Mouse (Mus musculus) CH12.LX (cell line): ENCODE measurements around the gene Atp13a4. TPM values are rescaled to one million over a fixed set of nuclear protein-coding genes. Genes with fewer than 3 reads are reported as not detected.

Source experiments
- DNase-seq: peaks from one replicate; pipeline ENCODE4 v3.0.0-alpha.2; 2013; ENCODE audit errors: extremely low read depth
- H3K27ac ChIP-seq: 2 replicates; pipeline ENCODE4 v1.5.1; 2012; ENCODE audit warnings: low read depth, mild to moderate bottlenecking, control low read depth, moderate library complexity; ENCODE audit not compliant: insufficient read depth
- H3K27me3 ChIP-seq: replicated peaks from 2 replicates; pipeline ENCODE3; 2012; ENCODE audit warnings: inconsistent platforms
- H3K36me3 ChIP-seq, 2 experiments: replicated peaks in 1 of 2; 2 replicates each; pipeline versions ENCODE3 to v1.6.1; 2012; ENCODE audit warnings: inconsistent platforms in 1 of 2, low read length in 1 of 2, mild to moderate bottlenecking in 1 of 2, mixed read lengths in 1 of 2, moderate library complexity in 1 of 2; ENCODE audit not compliant: control insufficient read depth in 1 of 2, insufficient read depth in 1 of 2
- H3K4me1 ChIP-seq, 2 experiments: 2 replicates each; pipeline ENCODE4 v1.6.1; 2012; ENCODE audit warnings: inconsistent platforms in 1 of 2, moderate library complexity in 1 of 2; ENCODE audit not compliant: insufficient read depth in 2 of 2, control insufficient read depth in 1 of 2
- H3K4me2 ChIP-seq: 2 replicates; pipeline ENCODE4 v1.6.1; 2012; ENCODE audit warnings: low read depth, mild to moderate bottlenecking, control low read depth; ENCODE audit not compliant: poor library complexity, insufficient read depth, severe bottlenecking
- H3K4me3 ChIP-seq, 3 experiments: fragments of 150-350 bp in 1 of 3; sonication (generic) in 1 of 3; replicated peaks in 1 of 3; 2 replicates each; pipeline versions ENCODE3 to v1.5.1; 2011 to 2012; ENCODE audit warnings: low read depth in 2 of 3, low read length in 2 of 3, mild to moderate bottlenecking in 2 of 3, moderate library complexity in 2 of 3, control low read depth in 1 of 3, improper control_type of control experiment in 1 of 3, inconsistent platforms in 1 of 3, mixed read lengths in 1 of 3; ENCODE audit not compliant: poor library complexity in 1 of 3
- H3K79me2 ChIP-seq: replicated peaks from 2 replicates; pipeline ENCODE4 v1.6.1; 2012; ENCODE audit warnings: mild to moderate bottlenecking, moderate library complexity; ENCODE audit not compliant: control insufficient read depth, poor library complexity, insufficient read depth, severe bottlenecking; ENCODE audit errors: extremely low read depth
- H3K9ac ChIP-seq: 2 replicates; pipeline ENCODE4 v1.6.1; 2012; ENCODE audit warnings: low read depth, mild to moderate bottlenecking, control low read depth, moderate library complexity; ENCODE audit not compliant: insufficient read depth
- H3K9me3 ChIP-seq: replicated peaks from 2 replicates; pipeline ENCODE3; 2012; ENCODE audit warnings: low read length, inconsistent platforms, mixed read lengths
- BHLHE40 ChIP-seq: IDR thresholded peaks from 2 replicates; pipeline ENCODE4 v1.6.1; 2011; ENCODE audit warnings: mild to moderate bottlenecking, low read depth, low read length, improper control_type of control experiment
- CHD1 ChIP-seq: IDR thresholded peaks from 2 replicates; pipeline ENCODE4 v1.6.1; 2012; ENCODE audit warnings: low read depth, low read length, improper control_type of control experiment, inconsistent platforms
- CHD2 ChIP-seq: IDR thresholded peaks from 2 replicates; pipeline ENCODE4 v1.6.1; 2011; ENCODE audit warnings: low read length, improper control_type of control experiment
- CTCF ChIP-seq, 2 experiments: IDR thresholded peaks in 1 of 2; conservative IDR thresholded peaks in 1 of 2; 2 replicates each; pipeline ENCODE4 v1.5.1; 2011 to 2012; ENCODE audit warnings: low read depth in 2 of 2, low read length in 2 of 2, improper control_type of control experiment in 1 of 2, inconsistent platforms in 1 of 2, mild to moderate bottlenecking in 1 of 2, moderate library complexity in 1 of 2
- E2F4 ChIP-seq: IDR thresholded peaks from 2 replicates; pipeline ENCODE4 v1.6.1; 2011; ENCODE audit warnings: low read depth, low read length, improper control_type of control experiment; ENCODE audit not compliant: insufficient replicate concordance
- ELF1 ChIP-seq: IDR thresholded peaks from 2 replicates; pipeline ENCODE4 v1.6.1; 2014; ENCODE audit warnings: low read depth, mild to moderate bottlenecking, inconsistent platforms, low read length, improper control_type of control experiment
- EP300 ChIP-seq: IDR thresholded peaks from 2 replicates; pipeline ENCODE4 v1.6.1; 2011; ENCODE audit warnings: low read length, improper control_type of control experiment
- ETS1 ChIP-seq: conservative IDR thresholded peaks from 2 replicates; pipeline ENCODE4 v1.6.1; 2012; ENCODE audit warnings: low read depth, mild to moderate bottlenecking, inconsistent platforms, low read length, improper control_type of control experiment, moderate library complexity
- GABPA ChIP-seq: IDR thresholded peaks from 2 replicates; pipeline ENCODE4 v1.6.1; 2012; ENCODE audit warnings: low read depth, low read length, improper control_type of control experiment, inconsistent platforms; ENCODE audit not compliant: insufficient replicate concordance
- HCFC1 ChIP-seq: IDR thresholded peaks from 2 replicates; pipeline ENCODE4 v1.6.1; 2012; ENCODE audit warnings: low read depth, mild to moderate bottlenecking, inconsistent platforms, low read length, improper control_type of control experiment
- IRF4 ChIP-seq: IDR thresholded peaks from 2 replicates; pipeline ENCODE4 v1.6.1; 2014; ENCODE audit warnings: low read depth, mild to moderate bottlenecking, inconsistent platforms, low read length, improper control_type of control experiment
- JUN ChIP-seq: IDR thresholded peaks from 2 replicates; pipeline ENCODE4 v1.6.1; 2011; ENCODE audit warnings: low read depth, mild to moderate bottlenecking, low read length, improper control_type of control experiment, moderate library complexity; ENCODE audit not compliant: insufficient read depth
- JUND ChIP-seq: conservative IDR thresholded peaks from 2 replicates; pipeline ENCODE4 v1.6.1; 2011; ENCODE audit warnings: low read depth, low read length, improper control_type of control experiment
- KAT2A ChIP-seq: IDR thresholded peaks from 2 replicates; pipeline ENCODE4 v1.6.1; 2012; ENCODE audit warnings: low read length, improper control_type of control experiment, inconsistent platforms; ENCODE audit not compliant: insufficient replicate concordance
- MAFK ChIP-seq: IDR thresholded peaks from 2 replicates; pipeline ENCODE4 v1.6.1; 2011; ENCODE audit warnings: low read length, improper control_type of control experiment; ENCODE audit not compliant: insufficient replicate concordance
- MAX ChIP-seq: IDR thresholded peaks from 2 replicates; pipeline ENCODE4 v1.6.1; 2011; ENCODE audit warnings: low read length, improper control_type of control experiment
- MAZ ChIP-seq: IDR thresholded peaks from 2 replicates; pipeline ENCODE4 v1.6.1; 2012; ENCODE audit warnings: low read depth, mild to moderate bottlenecking, inconsistent platforms, low read length, improper control_type of control experiment, moderate library complexity
- MEF2A ChIP-seq: IDR thresholded peaks from 2 replicates; pipeline ENCODE4 v1.6.1; 2014; ENCODE audit warnings: low read depth, mild to moderate bottlenecking, inconsistent platforms, low read length, improper control_type of control experiment, borderline replicate concordance
- MXI1 ChIP-seq: IDR thresholded peaks from 2 replicates; pipeline ENCODE4 v1.6.1; 2011; ENCODE audit warnings: mild to moderate bottlenecking, low read depth, low read length, improper control_type of control experiment
- MYC ChIP-seq: IDR thresholded peaks from 2 replicates; pipeline ENCODE4 v1.6.1; 2011; ENCODE audit warnings: low read depth, mild to moderate bottlenecking, improper control_type of control experiment, low read length
- NELFE ChIP-seq: IDR thresholded peaks from 2 replicates; pipeline ENCODE4 v1.6.1; 2011; ENCODE audit warnings: low read depth, low read length, improper control_type of control experiment
- NRF1 ChIP-seq: IDR thresholded peaks from 2 replicates; pipeline ENCODE4 v1.6.1; 2014; ENCODE audit warnings: low read depth, mild to moderate bottlenecking, inconsistent platforms, low read length, improper control_type of control experiment, moderate library complexity
- PAX5 ChIP-seq: IDR thresholded peaks from 2 replicates; pipeline ENCODE4 v1.6.1; 2012; ENCODE audit warnings: low read length, inconsistent platforms, mixed read lengths
- POLR2A ChIP-seq: IDR thresholded peaks from 2 replicates; pipeline ENCODE4 v1.6.1; 2011; ENCODE audit warnings: low read depth, mild to moderate bottlenecking, improper control_type of control experiment, low read length
- POLR2AphosphoS2 ChIP-seq: IDR thresholded peaks from 2 replicates; pipeline ENCODE4 v1.6.1; 2011; ENCODE audit warnings: low read depth, low read length, improper control_type of control experiment
- RAD21 ChIP-seq: IDR thresholded peaks from 2 replicates; pipeline ENCODE4 v1.6.1; 2011; ENCODE audit warnings: low read depth, mild to moderate bottlenecking, low read length, improper control_type of control experiment, moderate library complexity
- RCOR1 ChIP-seq: conservative IDR thresholded peaks from 2 replicates; pipeline ENCODE4 v1.6.1; 2012; ENCODE audit warnings: low read depth, mild to moderate bottlenecking, inconsistent platforms, low read length, improper control_type of control experiment
- SIN3A ChIP-seq: IDR thresholded peaks from 2 replicates; pipeline ENCODE4 v1.6.1; 2012; ENCODE audit warnings: low read length, improper control_type of control experiment, inconsistent platforms
- SMC3 ChIP-seq: IDR thresholded peaks from 2 replicates; pipeline ENCODE4 v1.6.1; 2011; ENCODE audit warnings: low read depth, low read length, improper control_type of control experiment
- TBP ChIP-seq: conservative IDR thresholded peaks from 2 replicates; pipeline ENCODE4 v1.6.1; 2011; ENCODE audit warnings: low read depth, low read length, improper control_type of control experiment
- TCF12 ChIP-seq: IDR thresholded peaks from 2 replicates; pipeline ENCODE4 v1.6.1; 2014; ENCODE audit warnings: low read depth, mild to moderate bottlenecking, inconsistent platforms, low read length, improper control_type of control experiment
- UBTF ChIP-seq: IDR thresholded peaks from 2 replicates; pipeline ENCODE4 v1.6.1; 2012; ENCODE audit warnings: low read depth, mild to moderate bottlenecking, inconsistent platforms, low read length, improper control_type of control experiment, moderate library complexity
- USF1 ChIP-seq: IDR thresholded peaks from 2 replicates; pipeline ENCODE4 v1.6.1; 2014; ENCODE audit warnings: low read depth, mild to moderate bottlenecking, inconsistent platforms, low read length, improper control_type of control experiment
- USF2 ChIP-seq: conservative IDR thresholded peaks from 2 replicates; pipeline ENCODE4 v1.6.1; 2011; ENCODE audit warnings: low read depth, low read length, improper control_type of control experiment
- ZC3H11A ChIP-seq: IDR thresholded peaks from 2 replicates; pipeline ENCODE4 v1.6.1; 2012; ENCODE audit warnings: low read depth, mild to moderate bottlenecking, inconsistent platforms, low read length, improper control_type of control experiment
- ZKSCAN1 ChIP-seq: IDR thresholded peaks from 2 replicates; pipeline ENCODE4 v1.6.1; 2012; ENCODE audit warnings: low read depth, inconsistent platforms, low read length, improper control_type of control experiment, borderline replicate concordance
- ZMIZ1 ChIP-seq: IDR thresholded peaks from 2 replicates; pipeline ENCODE4 v1.6.1; 2012; ENCODE audit warnings: low read depth, mild to moderate bottlenecking, inconsistent platforms, low read length, improper control_type of control experiment
- ZNF384 ChIP-seq: IDR thresholded peaks from 2 replicates; pipeline ENCODE4 v1.6.1; 2012; ENCODE audit warnings: low read depth, low read length, improper control_type of control experiment, inconsistent platforms
- dilution Hi-C: fragments of 300-500 bp; cut with MboI; formaldehyde crosslinking; loops from 2 replicates; pipeline ENCODE4 v1.14.3; 2020; ENCODE audit warnings: low sequenced_read_pairs; ENCODE audit not compliant: extremely low pct_unique_long_range_greater_than_20kb, extremely low pct_ligation_motif_present
- in situ Hi-C: fragments of 300-500 bp; cut with MboI; formaldehyde crosslinking; loops from 3 replicates; pipeline ENCODE4 v1.14.3; 2019; ENCODE audit warnings: low sequenced_read_pairs, low pct_ligation_motif_present, low pct_unique_long_range_greater_than_20kb, mixed read lengths
- polyA plus RNA-seq: library from polyadenylated mRNA; unstranded; fragments of >175 nt; gene quantifications from 2 replicates; pipeline ENCODE4 v1.2.1, GENCODE M21; 2012; ENCODE audit warnings: low read depth; ENCODE audit not compliant: insufficient read length
- total RNA-seq, 2 experiments: library from RNA; depleted of rRNA; stranded (reverse); fragments of 300-350 nt in 1 of 2; fragments of >200 nt in 1 of 2; gene quantifications; 2 replicates each; pipeline ENCODE4 v1.2.3; 2012 to 2014

Atp13a4 gene
- total and polyA plus RNA-seq, 3 experiments: not detected

- DNase-seq: peak; percentile 22
- Histone ChIP-seq H3K4me3 (no peak overlapping the region), H3K79me2 (no peaks in the 10 kb centered on the region), H3K36me3 (no peaks in the 10 kb centered on the region), H3K9me3 (peaks cover 7% of the 10 kb centered on the region), H3K4me2 (peak overlapping the region; percentile 32), H3K27ac (no peak overlapping the region), H3K27me3 (no peaks in the 10 kb centered on the region), H3K4me1 (peaks cover 0 to 25% of the 10 kb centered on the region in 2 experiments; a peak in 2 of 4 replicates), H3K9ac (no peak overlapping the region)
- TF ChIP-seq NRF1: no peak
- no peak for TF ChIP-seq MAX
- no peak for TF ChIP-seq UBTF
- TF ChIP-seq BHLHE40: peak; percentile 70
- peak; percentile 51 for TF ChIP-seq POLR2A
- TF ChIP-seq POLR2AphosphoS2: no peak
- TF ChIP-seq USF1: no peak
- no peak for TF ChIP-seq ZMIZ1
- TF ChIP-seq NELFE: no peak
- no peak for TF ChIP-seq ZKSCAN1
- peak; percentile 43; the same call in 1 of the 2 replicates for TF ChIP-seq ETS1
- peak; percentile 93 for TF ChIP-seq IRF4
- TF ChIP-seq RCOR1: no peak
- no peak for TF ChIP-seq CHD2
- TF ChIP-seq USF2: no peak
- TF ChIP-seq MXI1: no peak
- no peak for TF ChIP-seq RAD21
- TF ChIP-seq CHD1: no peak
- no peak for TF ChIP-seq HCFC1
- TF ChIP-seq MYC: no peak; the same call in 1 of the 2 replicates
- TF ChIP-seq CTCF (conservative IDR thresholded peaks at IDR 0.05 in 1 of 2, IDR thresholded peaks at IDR 0.05 in 1 of 2; ENCODE audit: low read depth in 2 of 2, low read length in 2 of 2): no peak
- peak; percentile 51 for TF ChIP-seq ELF1
- TF ChIP-seq E2F4: no peak
- no peak for TF ChIP-seq PAX5
- no peak for TF ChIP-seq MAZ
- TF ChIP-seq GABPA: no peak
- TF ChIP-seq TCF12: no peak
- peak; percentile 75 for TF ChIP-seq JUN
- no peak for TF ChIP-seq SMC3
- TF ChIP-seq EP300: peak; percentile 56
- no peak for TF ChIP-seq SIN3A
- no peak for TF ChIP-seq KAT2A
- no peak for TF ChIP-seq MAFK
- no peak for TF ChIP-seq ZNF384
- 0 out of 2 replicates have a peak, but pooled peaks have one; percentile 32 for TF ChIP-seq TBP
- peak; percentile 84 for TF ChIP-seq JUND
- no peak for TF ChIP-seq ZC3H11A
- no peak for TF ChIP-seq MEF2A
- in situ Hi-C loops (no loop called here), dilution Hi-C loops (no loop called here)
Measured at GRCm38 (mm10) chr16:29527085-29527484, 17.6 kb downstream of the Atp13a4 start.
